Mouse (Mus musculus): ENCODE results near the gene Slc10a7. TPM values are rescaled to one million over a fixed set of nuclear protein-coding genes. Genes with fewer than 3 reads are reported as not detected.
"Not testable (repeated sequence)": the region's sequence is repeated elsewhere in the genome, so short reads cannot be mapped to it uniquely, and the experiment has no call there.

Gene Slc10a7
- total RNA-seq, 2 experiments from 2014 or later = 14.4 to 15.9 TPM

DNA sequence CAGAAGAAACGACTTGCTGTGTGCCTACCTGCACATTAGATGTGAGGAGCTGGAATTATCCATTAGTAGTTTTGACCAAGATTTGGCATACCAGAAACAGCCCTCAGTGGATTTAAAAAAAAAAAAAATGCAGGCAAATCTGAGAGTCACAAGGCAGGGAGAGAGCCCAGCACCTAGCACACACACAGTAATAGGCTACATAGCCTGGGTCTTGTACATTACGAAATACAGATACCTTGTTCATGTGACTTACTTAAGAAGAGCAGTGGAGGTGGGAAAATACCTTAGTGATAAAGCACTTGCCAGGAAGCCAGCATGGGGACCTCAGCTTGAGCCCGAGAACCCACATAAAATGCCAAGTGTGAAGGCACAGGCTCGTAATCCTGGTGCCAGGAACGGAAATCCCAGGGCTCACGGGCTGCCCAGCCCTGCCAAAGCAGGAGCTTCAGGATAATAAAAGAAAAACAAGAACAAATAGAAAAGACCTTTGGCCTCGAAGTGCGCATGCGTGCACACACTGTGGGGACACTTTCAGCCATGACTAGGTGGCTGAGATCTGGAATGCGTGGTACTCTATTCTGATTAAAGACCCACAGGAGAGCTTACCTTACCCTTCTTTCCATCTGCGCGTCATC is 155.3 kb downstream of the Slc10a7 start:
- DNase-seq (ENCODE audit: low spot score in 2 of 2) = no peak

DNA sequence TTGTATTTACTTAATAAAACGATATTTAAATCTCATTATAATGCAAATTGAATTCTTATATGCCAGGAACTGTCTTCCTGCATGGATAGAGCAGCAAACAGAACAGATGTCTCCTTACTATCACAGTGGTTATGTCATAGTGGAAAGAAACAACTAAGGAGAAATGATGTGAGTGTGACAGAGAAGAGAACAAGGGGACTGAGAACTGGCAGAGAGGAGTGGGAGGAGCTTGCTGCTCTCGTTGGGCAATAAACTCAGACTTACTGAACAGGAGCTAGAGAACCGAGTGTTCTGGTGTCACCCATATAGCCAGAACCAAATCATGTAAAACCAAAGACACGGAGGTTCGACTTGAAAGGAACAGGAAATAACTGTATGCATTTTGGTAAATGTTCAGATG is 158.3 kb downstream of the Slc10a7 start:
- no peak for DNase-seq (ENCODE audit: low spot score in 2 of 2)

GRCm38 (mm10) chr8:78668206-78668605 is 159.1 kb downstream of the Slc10a7 start:
- no peak for DNase-seq (ENCODE audit: low spot score in 2 of 2)

- DNase-seq (ENCODE audit: low spot score in 2 of 2) = no peak
Measured at GRCm38 (mm10) chr8:78670241-78670640, 161.1 kb downstream of the Slc10a7 start.

- DNase-seq (ENCODE audit: low spot score in 2 of 2) = no peak
Measured at GRCm38 (mm10) chr8:78678541-78679219, 169.5 kb downstream of the Slc10a7 start.

- DNase-seq (ENCODE audit: low spot score in 2 of 2) = no peak
Measured at GRCm38 (mm10) chr8:78690795-78691194, 181.6 kb downstream of the Slc10a7 start.

DNA sequence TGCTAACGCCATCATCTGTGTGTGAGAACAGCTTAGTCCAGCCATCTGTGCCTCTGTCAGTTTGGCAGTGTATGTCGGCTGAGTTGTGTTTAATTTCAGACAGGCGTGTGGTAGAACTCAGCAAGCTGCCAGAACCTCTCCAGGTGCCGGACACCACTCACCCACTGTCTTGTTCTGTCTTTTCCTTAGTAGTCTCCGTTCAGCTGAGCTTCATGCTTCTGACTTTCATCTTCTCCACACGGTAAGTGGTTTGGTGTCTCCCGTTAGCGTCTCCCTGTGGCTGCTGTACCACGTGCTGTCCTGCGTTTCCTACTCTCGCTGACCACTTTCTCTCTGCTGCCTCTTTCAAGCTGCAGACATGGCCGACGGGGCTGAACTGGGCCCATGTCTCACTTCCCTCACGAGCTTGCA is 189.2 kb downstream of the Slc10a7 start:
- DNase-seq (ENCODE audit: low spot score in 2 of 2) = no peak

GRCm38 (mm10) chr8:78703068-78703820 is 194.1 kb downstream of the Slc10a7 start:
- no peak for DNase-seq (ENCODE audit: low spot score in 2 of 2)

DNA sequence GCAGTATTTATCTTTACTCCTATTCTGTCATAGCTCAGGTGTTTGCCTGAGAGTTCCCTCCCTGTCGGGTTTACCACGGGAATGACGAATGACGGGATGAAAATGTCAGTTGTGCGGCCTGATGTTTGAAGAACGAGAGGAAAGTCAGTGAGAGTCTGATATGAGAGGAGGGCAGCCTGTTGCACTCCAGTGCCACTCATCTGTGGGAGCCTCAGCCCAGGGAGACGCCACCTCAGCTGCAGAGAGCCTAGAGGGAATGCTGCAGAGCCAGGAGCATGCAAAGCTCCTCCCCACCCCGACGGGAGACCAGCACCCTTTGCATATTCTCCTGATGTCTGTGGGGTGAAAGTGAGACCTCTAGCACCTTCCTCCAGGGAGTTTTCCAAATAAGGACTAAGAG is 196.8 kb downstream of the Slc10a7 start:
- no peak for DNase-seq (ENCODE audit: low spot score in 2 of 2)

DNA sequence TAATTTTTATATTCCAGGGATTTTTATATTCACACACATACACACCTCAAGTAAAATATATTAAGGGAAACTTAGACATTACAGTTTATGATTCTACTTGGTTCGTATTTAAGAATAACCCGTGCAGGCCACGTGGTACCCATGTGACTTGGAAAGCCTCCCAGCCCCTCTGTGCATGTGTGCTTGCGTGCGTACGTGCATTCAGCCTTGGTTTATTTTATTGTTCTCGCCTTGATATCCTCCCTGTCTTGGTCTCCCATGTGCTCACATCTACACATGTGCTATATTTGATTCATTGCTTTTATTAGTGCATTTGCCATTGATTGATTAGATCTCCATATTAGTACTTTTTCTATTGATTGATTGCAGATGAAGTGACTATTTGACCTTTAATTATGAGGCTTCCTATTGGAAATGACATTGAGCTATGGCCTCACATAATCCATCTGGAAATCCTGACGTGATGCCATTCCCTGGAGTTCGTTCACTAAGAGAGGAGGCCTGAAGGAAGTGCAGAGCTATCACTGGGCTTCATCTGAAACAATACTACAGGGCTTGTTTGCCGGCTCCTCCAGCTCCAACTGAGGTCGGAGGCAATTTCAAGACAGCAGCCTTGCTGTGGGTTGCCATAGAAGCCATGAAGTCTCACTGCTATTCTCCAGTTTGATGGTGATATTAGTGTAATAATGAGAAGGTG is 200.9 kb downstream of the Slc10a7 start:
- DNase-seq (ENCODE audit: low spot score in 2 of 2) = no peak

DNA sequence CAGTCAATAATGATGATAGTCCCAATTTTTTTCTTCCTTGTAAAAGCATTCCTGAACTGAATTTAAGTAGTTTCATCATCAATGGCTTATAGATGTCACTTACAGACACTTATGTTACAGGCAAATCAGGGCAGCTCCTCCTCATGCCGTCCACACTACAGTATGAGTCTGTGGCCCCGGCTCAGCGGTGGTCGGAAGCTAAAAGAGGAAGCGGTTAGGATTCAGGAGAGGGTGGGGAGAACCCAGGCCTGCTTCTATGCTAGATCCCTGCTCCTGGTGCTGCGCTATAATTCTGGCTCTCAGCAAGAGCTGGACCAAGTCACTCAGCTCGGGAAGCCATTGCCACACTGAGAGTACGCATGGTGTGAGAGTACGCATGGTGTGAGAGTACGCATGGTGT is 201.8 kb downstream of the Slc10a7 start:
- no peak for DNase-seq (ENCODE audit: low spot score in 2 of 2)

GRCm38 (mm10) chr8:78714880-78715279 is 205.7 kb downstream of the Slc10a7 start:
- no peak for DNase-seq (ENCODE audit: low spot score in 2 of 2)

DNA sequence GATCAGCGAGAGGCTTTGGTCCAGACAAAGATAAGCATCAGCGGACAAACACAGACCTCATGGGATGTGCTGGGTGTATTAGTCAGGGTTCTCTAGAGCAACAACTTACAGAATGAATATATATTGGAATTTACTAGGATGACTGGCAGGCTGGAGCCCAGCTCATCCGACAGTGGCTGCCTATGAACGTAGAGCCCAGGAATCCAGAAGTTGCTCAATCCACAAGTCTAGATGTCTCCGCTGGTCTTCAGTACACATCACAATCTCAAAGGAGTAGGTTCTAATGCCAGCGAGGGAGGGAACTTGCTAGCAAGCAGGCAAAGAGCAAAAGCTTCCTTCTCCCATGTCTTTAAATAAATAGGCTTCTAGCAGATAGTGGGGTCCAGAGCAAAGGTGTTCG is 207.4 kb downstream of the Slc10a7 start:
- DNase-seq (ENCODE audit: low spot score in 2 of 2) = no peak

DNA sequence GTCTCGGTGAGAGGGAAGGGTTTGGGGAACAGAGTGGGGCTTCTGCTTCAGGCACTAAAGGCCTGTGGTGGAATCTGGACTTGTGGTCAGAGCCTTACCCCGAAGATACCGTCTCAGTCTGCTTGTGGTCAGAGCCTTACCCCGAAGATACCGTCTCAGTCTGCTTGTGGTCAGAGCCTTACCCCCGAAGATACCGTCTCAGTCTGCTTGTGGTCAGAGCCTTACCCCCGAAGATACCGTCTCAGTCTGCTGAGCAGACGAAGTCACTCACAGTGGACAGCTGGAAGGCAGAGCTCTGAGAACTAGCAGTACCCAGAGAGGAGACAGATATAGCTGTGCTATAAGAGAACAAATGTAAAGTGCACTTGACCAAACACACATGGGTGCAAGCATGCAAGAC is 208.0 kb downstream of the Slc10a7 start:
- DNase-seq (ENCODE audit: low spot score in 2 of 2) = not testable (repeated sequence)

GRCm38 (mm10) chr8:78719279-78720040 is 210.3 kb downstream of the Slc10a7 start:
- DNase-seq (ENCODE audit: low spot score in 2 of 2) = no peak

DNA sequence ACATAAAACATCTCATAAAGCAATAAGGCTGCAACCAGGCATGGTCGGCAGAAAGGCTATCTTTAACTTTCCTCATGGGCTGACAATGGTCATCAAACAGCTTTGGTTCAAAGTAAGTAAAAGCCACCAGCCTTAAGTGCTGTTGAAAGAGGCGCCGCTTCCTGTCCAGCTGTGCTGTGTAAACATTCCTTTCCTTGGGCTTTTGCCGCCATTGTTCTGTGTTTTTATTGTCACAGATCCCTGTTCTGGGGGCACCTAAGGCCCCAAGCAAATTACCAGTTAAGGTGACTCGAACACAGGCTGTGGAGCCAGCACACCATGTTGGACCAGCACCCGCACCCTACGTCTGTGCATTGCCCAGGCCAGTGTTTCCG is 210.9 kb downstream of the Slc10a7 start:
- no peak for DNase-seq (ENCODE audit: low spot score in 2 of 2)

DNA sequence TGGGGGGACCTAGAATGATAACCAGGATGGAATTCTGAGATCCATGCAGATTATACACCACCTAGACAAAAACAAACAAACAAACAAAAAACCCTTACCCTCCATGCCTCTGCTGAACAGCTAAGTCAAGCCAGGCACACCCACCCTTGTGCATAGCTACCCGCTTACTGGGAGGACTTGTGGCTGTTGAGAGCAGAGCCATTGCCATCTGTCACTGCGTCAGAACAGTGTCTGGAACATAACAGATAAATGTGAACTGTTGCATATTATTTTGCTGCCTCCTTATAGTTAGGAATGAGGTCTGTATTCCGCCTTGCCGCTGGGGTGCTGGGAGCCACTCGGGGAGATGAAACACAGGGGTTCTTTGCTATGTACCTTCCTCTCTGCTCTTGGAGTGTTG is 212.4 kb downstream of the Slc10a7 start:
- no peak for DNase-seq (ENCODE audit: low spot score in 2 of 2)

DNA sequence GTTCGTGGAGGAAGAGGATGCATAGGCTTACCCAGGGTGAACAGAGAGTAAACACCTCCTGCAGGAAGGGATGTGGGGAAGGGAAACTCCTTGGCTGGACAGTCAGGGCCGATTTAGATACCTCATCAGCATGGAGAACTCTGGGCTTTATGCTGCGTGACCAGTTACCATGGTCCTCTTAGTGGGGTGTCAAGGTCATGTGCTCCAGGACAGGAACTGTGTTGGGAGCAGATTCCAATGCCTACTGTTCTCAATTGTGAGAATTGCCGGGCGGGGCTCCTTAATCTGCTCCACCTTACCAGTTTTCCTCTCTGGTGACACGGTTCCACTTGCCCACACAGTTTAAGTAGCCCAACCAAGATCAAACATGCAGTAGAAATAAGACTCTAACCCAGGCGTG is 213.1 kb downstream of the Slc10a7 start:
- DNase-seq (ENCODE audit: low spot score in 2 of 2) = no peak

- no peak for DNase-seq (ENCODE audit: low spot score in 2 of 2)
Measured at GRCm38 (mm10) chr8:78724832-78725231, 215.7 kb downstream of the Slc10a7 start.

GRCm38 (mm10) chr8:78728240-78728639 is 219.1 kb downstream of the Slc10a7 start:
- DNase-seq (ENCODE audit: low spot score in 2 of 2) = no peak

- no peak for DNase-seq (ENCODE audit: low spot score in 2 of 2)
Measured at GRCm38 (mm10) chr8:78732410-78732809, 223.3 kb downstream of the Slc10a7 start.

Data from adrenal gland, adult 18-20 months (tissue).